Mouse (Mus musculus) liver, embryonic 14.5 days (tissue): Measurements from ENCODE around the gene Myh8. TPM values are rescaled to one million over a fixed set of nuclear protein-coding genes. Genes with fewer than 3 reads are reported as not detected.

ENCODE experiments used
- ATAC-seq: fragments of 200-750 bp; cut with Nextera tagmentation; 2 replicates; pipeline ENCODE4 v1.8.0; 2017; ENCODE audit warnings: moderate number of reproducible peaks, mild to moderate bottlenecking, moderate library complexity; ENCODE audit not compliant: insufficient read depth
- DNase-seq, 3 experiments: peaks; one replicate each; pipeline ENCODE4 v3.0.0-alpha.2; 2012 to 2013; ENCODE audit warnings: low read depth in 3 of 3, low spot score in 3 of 3
- H3K27ac ChIP-seq: fragments of 300-500 bp; sonication (generic); 2 replicates; pipeline ENCODE4 v1.5.1; 2014; ENCODE audit warnings: moderate library complexity, mild to moderate bottlenecking, control low read depth, inconsistent platforms
- H3K27me3 ChIP-seq: fragments of 300-500 bp; sonication (generic); 2 replicates; pipeline ENCODE4 v1.6.1; 2014; ENCODE audit warnings: mild to moderate bottlenecking, low read length, moderate library complexity; ENCODE audit not compliant: control insufficient read depth, insufficient read depth
- H3K36me3 ChIP-seq: fragments of 300-500 bp; sonication (generic); replicated peaks from 2 replicates; pipeline ENCODE4 v1.6.1; 2014; ENCODE audit warnings: low read depth; ENCODE audit not compliant: control insufficient read depth, insufficient read depth
- H3K4me1 ChIP-seq, 2 experiments: fragments of 200-500 bp in 1 of 2; fragments of 300-500 bp in 1 of 2; sonication (generic) in 1 of 2; replicated peaks; 2 replicates each; pipeline ENCODE4 v1.6.1; 2012 to 2014; ENCODE audit warnings: antibody characterized with exemption in 1 of 2, inconsistent platforms in 1 of 2, low read length in 1 of 2; ENCODE audit not compliant: control insufficient read depth in 2 of 2, insufficient read depth in 2 of 2
- H3K4me2 ChIP-seq: fragments of 300-500 bp; sonication (generic); 2 replicates; pipeline ENCODE4 v1.6.1; 2014; ENCODE audit warnings: low read depth, mild to moderate bottlenecking, control low read depth, moderate library complexity
- H3K4me3 ChIP-seq, 2 experiments: fragments of 200-500 bp in 1 of 2; fragments of 300-500 bp in 1 of 2; sonication (generic) in 1 of 2; 2 replicates each; pipeline ENCODE4 v1.5.1; 2012 to 2014; ENCODE audit warnings: low read depth in 2 of 2, low read length in 2 of 2, mild to moderate bottlenecking in 2 of 2, control low read depth in 1 of 2, inconsistent platforms in 1 of 2, moderate library complexity in 1 of 2; ENCODE audit not compliant: insufficient read depth in 1 of 2
- H3K9ac ChIP-seq: fragments of 300-500 bp; sonication (generic); replicated peaks from 2 replicates; pipeline ENCODE4 v1.6.1; 2014; ENCODE audit warnings: mild to moderate bottlenecking, control low read depth, moderate library complexity
- H3K9me3 ChIP-seq: fragments of 300-500 bp; sonication (generic); 2 replicates; pipeline ENCODE4 v1.6.1; 2016; ENCODE audit warnings: low read length, mixed read lengths; ENCODE audit not compliant: control insufficient read depth
- CTCF ChIP-seq: IDR thresholded peaks from 2 replicates; pipeline ENCODE4 v1.5.1; 2016; ENCODE audit warnings: antibody characterized with exemption, low read depth, control low read depth
- EP300 ChIP-seq: IDR thresholded peaks from 2 replicates; pipeline ENCODE4 v1.6.1; 2016; ENCODE audit warnings: antibody characterized with exemption, low read depth
- WGBS: fragments of 180-500 bp; shearing (Covaris S2); extraction: QIAGEN DNeasy Blood & Tissue Kit; methylation state at CpG from one replicate; pipeline ENCODE4 v1.1.7; 2014; ENCODE audit not compliant: insufficient replicate concordance; 5-methylcytosine and 5-hydroxymethylcytosine counted together
- polyA plus RNA-seq, 2 experiments: library from polyadenylated mRNA; depleted of rRNA in 1 of 2; stranded (reverse) in 1 of 2; unstranded in 1 of 2; fragments of >200 nt; fragmentation: Nextera tagmentation in 1 of 2; extraction: Ambion mirVana in 1 of 2; gene quantifications; 2 replicates each; pipeline versions ENCODE4 v1.2.1 to v1.2.3; 2012 to 2014

Myh8 gene
- polyA plus RNA-seq, 2 experiments: 0.02 to 0.03 TPM

- no peaks in the 10 kb centered on the region for H3K36me3 ChIP-seq
- H3K9ac ChIP-seq: no peak overlapping the region
- no peak overlapping the region for H3K27ac ChIP-seq
- DNase-seq (no peak), ATAC-seq (no peak)
- TF ChIP-seq CTCF (no peak), EP300 (no peak)
- H3K4me3 ChIP-seq: no peak overlapping the region
- H3K4me2 ChIP-seq: no peak overlapping the region
- no peaks in the 10 kb centered on the region for H3K27me3 ChIP-seq
- 62% methylated on average over 9 of the region's 9 CpGs for WGBS
- H3K4me1 ChIP-seq: no peaks in the 10 kb centered on the region
- no peaks in the 10 kb centered on the region for H3K9me3 ChIP-seq
Observed at GRCm38 (mm10) chr11:67236799-67237198, 40.1 kb upstream of the Myh8 start.

- Histone ChIP-seq H3K4me3 (no peak within 1 kb of the TSS), H3K9me3 (no peaks in the 10 kb centered on the region), H3K4me1 (no peaks in the 10 kb centered on the region), H3K27me3 (no peaks in the 10 kb centered on the region), H3K4me2 (no peak within 1 kb of the TSS), H3K9ac (no peak within 1 kb of the TSS), H3K36me3 (no peaks in the 10 kb centered on the region), H3K27ac (no peak within 1 kb of the TSS)
- no peak for DNase-seq
- TF ChIP-seq EP300: no peak
- no peak for TF ChIP-seq CTCF
- no peak for ATAC-seq
- WGBS: 67% methylated on average over 5 of the region's 5 CpGs
Observed at GRCm38 (mm10) chr11:67237481-67238079, 39.3 kb upstream of the Myh8 start, which contains the start of gene Myh4. Myh4 (plus strand) TSS chr11:67238029.

DNA sequence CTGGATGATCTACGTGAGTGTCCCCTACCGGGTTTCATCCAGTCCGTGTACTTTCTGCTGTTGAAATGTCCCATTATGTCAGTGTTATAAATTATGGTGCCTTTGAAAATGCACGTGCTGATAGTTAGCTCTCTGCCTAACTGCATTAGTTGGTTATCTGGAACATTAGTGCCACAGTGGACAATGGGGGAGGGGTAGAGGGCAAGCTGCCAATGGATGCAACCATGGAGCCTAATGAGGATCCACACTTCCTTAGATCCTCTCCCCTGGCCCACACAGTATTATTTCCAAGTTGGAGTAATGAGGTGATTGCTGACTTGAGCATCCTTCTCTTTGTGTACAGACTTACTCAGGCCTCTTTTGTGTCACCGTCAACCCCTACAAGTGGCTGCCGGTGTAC is 35.9 kb upstream of the Myh8 start:
- H3K9me3 ChIP-seq: no peaks in the 10 kb centered on the region
- no peak overlapping the region for H3K27ac ChIP-seq
- DNase-seq (no peak), ATAC-seq (no peak)
- H3K4me2 ChIP-seq: no peak overlapping the region
- no peaks in the 10 kb centered on the region for H3K4me1 ChIP-seq
- no peak overlapping the region for H3K4me3 ChIP-seq
- TF ChIP-seq EP300 (no peak), CTCF (no peak)
- no peaks in the 10 kb centered on the region for H3K36me3 ChIP-seq
- no peaks in the 10 kb centered on the region for H3K27me3 ChIP-seq
- 70% methylated on average over 6 of the region's 6 CpGs for WGBS
- no peak overlapping the region for H3K9ac ChIP-seq

DNA sequence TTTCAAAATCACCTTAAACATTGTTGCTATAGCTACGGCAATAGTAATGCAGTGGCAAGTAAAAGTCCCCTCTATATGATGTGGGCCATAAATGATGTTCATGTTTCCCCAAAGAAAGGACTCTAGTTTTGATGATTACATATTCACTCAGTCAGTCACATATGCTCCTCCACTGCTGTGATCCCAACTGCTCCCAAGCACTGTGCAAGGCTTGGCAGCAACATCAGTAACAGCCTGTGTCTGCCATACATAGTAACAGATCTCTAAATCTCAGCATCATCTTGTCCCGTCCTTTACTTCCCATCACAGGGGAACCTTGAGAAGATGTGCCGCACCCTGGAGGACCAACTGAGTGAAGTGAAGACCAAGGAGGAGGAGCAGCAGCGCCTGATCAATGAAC is 23.2 kb upstream of the Myh8 start:
- Histone ChIP-seq H3K9me3 (no peaks in the 10 kb centered on the region), H3K9ac (no peak overlapping the region), H3K27ac (no peak overlapping the region), H3K27me3 (no peaks in the 10 kb centered on the region), H3K36me3 (no peaks in the 10 kb centered on the region), H3K4me2 (no peak overlapping the region), H3K4me1 (no peaks in the 10 kb centered on the region), H3K4me3 (no peak overlapping the region)
- WGBS: 65% methylated on average over 4 of the region's 4 CpGs
- DNase-seq (no peak), ATAC-seq (no peak)
- no peak for TF ChIP-seq EP300

- ATAC-seq (no peak), DNase-seq (no peak)
- Histone ChIP-seq H3K9ac (no peak overlapping the region), H3K4me3 (no peak overlapping the region), H3K9me3 (no peaks in the 10 kb centered on the region), H3K4me1 (no peaks in the 10 kb centered on the region), H3K27me3 (no peaks in the 10 kb centered on the region), H3K4me2 (no peak overlapping the region), H3K36me3 (no peaks in the 10 kb centered on the region), H3K27ac (no peak overlapping the region)
- no peak for TF ChIP-seq CTCF
- TF ChIP-seq EP300: no peak
- WGBS: 59% methylated on average over 7 of the region's 7 CpGs
Observed at GRCm38 (mm10) chr11:67257048-67257447, 19.9 kb upstream of the Myh8 start.
